Mouse (Mus musculus) liver, postnatal 0 days (tissue): ENCODE measurements around the gene Cdk5r2.
"Not testable (repeated sequence)": the region's sequence is repeated elsewhere in the genome, so short reads cannot be mapped to it uniquely, and the experiment has no call there.

Experiments
- CTCF ChIP-seq: sonication (generic); IDR thresholded peaks from 2 replicates; pipeline ENCODE4 v1.5.1; 2016; ENCODE audit warnings: antibody characterized with exemption, low read depth
- EP300 ChIP-seq: IDR thresholded peaks from 2 replicates; pipeline ENCODE4 v1.6.1; 2016; ENCODE audit warnings: antibody characterized with exemption, low read depth, mild to moderate bottlenecking

DNA sequence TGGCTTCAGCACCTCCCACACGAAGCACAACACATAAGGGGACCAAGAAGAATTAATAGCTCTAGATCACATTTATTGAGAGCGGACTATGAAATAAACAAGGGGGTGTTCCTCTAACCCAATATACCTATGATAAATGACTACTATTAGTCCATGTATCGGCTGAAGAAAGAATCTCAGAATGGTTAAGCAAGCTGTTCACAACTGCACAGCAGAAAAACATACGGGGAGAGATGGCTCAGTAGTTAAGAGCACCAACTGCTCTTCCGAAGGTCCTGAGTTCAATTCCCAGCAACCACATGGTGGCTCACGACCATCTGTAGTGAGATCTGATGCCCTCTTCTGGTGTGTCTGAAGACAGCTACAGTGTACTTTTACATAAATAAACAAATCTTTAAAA is 38.8 kb upstream of the Cdk5r2 start:
- TF ChIP-seq CTCF, EP300: not testable (repeated sequence)
